Mouse (Mus musculus) cerebellum, adult 11 months (tissue): ENCODE results near the gene Oxct2b.
"Not testable (repeated sequence)": the region's sequence is repeated elsewhere in the genome, so short reads cannot be mapped to it uniquely, and the experiment has no call there.

Source experiments
- DNase-seq: peaks from one replicate; pipeline ENCODE4 v3.0.0; 2022

Oxct2b gene

DNA sequence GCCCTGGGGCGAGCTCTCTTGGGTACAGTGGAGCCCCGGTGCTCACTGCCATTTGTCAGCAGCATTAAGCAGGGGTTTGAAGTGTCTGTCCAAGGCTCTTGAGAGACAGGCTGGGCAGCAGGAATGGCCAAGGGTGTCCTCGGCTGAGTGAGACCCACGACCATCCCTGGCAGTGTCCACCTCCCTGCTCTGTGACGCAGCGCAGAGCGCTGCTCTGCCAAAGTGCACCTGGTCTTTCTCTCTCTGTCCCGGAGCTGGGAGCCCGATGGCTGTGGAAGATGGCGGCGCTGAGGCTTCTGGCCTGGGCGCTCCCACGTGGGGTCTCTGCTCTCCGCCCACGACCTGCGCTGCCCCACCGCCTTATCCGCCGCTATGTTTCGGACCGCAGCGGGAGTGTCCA, at the start of gene Oxct2b:
Oxct2b (plus strand) TSS at position 256 of the 400 bp plus-strand sequence.
- no peak for DNase-seq

GRCm38 (mm10) chr4:123068646-123069045, 47.4 kb upstream of the Oxct2b start:
- no peak for DNase-seq

DNA sequence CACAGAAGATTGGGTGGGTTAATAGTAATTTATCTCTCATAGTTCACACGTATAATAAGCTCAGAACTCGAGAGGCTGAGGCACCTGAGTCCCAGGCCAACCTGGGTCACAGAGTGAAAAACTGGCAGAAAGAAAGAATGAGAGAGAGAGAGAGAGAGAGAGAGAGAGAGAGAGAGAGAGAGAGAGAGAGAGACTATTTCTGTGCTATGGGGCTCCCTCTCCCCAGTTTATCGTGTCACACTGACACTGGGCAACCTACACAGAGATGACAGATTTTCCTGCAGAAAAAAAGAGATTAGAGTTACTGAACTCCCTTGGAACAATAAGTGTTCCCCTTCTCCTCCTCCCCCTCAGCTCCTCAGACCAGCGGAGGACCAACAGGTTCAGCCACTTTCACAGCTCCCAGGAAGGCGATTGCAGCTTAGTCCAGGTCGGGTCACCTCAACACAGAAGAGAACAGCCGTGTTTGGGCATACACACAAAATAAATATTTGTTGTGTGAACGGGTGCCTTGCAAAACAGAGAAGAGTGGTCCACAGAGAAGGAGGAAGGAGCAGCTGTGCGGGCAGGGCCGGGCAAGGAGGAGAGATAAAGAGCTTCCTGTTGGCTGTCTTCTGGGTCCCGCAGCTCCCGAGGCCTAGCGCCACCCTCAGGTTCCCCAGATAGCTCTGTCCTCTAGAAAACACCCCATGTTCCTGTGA, 44.6 kb upstream of the Oxct2b start:
- no peak for DNase-seq

- DNase-seq = no peak
Measured at GRCm38 (mm10) chr4:123076928-123077327, 39.1 kb upstream of the Oxct2b start.

GRCm38 (mm10) chr4:123078231-123078630, 37.8 kb upstream of the Oxct2b start:
- DNase-seq = no peak

DNA sequence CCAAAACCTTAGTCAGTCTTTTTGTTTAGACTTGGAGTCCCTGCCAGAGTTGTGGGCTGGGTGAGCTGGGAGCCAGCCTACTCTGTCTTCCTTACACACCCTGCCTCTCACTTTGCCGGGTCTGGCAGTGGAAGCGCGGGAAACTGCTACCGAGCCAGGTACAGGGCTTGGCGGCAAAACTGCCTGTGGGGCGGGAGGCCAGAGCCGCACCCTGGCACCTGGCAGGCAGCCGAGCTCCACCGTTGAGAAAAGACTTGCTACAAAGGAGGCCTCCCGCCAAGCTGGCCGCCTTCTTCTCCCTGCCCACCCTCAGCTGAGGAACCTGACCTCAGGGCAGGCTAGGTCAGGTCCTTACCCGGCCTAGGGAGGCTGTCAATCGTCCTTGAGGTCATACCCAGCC, 35.3 kb upstream of the Oxct2b start:
- no peak for DNase-seq

DNA sequence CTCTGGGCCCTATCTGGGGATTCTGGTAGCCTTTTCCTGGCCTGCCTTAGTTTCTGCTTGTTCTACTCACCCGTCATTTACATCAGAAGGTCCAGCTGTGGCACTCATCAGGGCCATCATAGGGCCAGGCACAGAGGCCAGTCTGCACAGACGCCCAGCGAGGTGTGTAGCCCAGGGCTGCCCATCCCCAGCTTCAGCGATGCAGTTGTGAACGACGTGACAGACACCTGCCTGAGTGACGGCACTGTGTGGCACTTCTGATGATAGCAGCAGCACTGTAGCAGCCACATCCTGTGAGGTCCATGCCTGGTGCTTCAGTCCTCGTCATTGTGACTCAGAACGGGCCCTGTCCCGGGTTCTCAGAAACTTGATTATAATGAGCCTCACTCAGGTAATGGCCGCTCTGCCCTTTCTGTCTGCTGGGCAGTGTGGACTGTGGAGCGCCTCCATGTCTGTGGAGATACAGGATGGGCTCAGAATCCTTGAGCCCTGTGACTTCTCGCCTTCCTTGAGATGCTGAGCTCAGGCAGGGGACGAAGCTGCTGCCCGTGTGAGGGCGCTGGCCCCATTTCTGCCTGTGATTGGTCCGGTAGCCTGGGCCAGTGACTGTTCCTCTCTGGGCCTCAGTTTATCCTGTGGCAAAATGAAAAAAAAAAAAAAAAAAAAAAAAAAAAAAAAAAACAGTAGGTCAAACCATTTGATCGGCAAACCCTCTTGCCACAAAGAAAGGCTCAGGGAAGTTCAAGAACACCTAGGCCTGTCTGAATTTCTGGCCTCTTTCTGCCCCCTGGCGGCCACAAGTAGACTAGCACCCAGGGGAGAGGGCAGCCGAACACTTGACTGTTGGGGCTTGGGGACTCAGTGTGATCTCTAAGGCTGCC, 33.5 kb upstream of the Oxct2b start:
- DNase-seq = peak; percentile 61

GRCm38 (mm10) chr4:123083323-123083902, 32.7 kb upstream of the Oxct2b start:
- DNase-seq = no peak

- no peak for DNase-seq
Measured at GRCm38 (mm10) chr4:123085290-123085689, 30.8 kb upstream of the Oxct2b start.

- DNase-seq = no peak
Measured at GRCm38 (mm10) chr4:123086381-123086780, 29.7 kb upstream of the Oxct2b start.

GRCm38 (mm10) chr4:123092621-123093020, 23.4 kb upstream of the Oxct2b start:
- no peak for DNase-seq

GRCm38 (mm10) chr4:123093064-123093776, 22.8 kb upstream of the Oxct2b start:
- DNase-seq = no peak

DNA sequence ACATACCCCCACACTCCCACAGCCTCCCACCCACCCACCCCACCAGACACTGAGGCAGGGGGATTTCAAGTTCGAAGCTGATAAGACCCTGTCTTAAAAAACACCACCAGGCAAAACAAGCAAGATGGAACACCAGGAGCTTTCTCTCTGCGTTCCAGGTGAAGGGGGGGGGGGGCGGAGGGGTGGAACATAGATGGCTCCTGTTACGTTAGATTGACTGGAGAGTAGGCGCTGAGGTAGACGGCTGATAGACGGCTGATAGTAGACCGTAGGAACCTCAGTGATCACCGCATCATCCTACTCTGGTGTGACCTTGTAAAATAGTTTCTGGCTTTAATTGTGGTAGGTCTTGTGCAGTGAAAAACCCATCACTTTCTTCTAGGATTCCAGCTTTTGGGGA, 22.2 kb upstream of the Oxct2b start:
- no peak for DNase-seq

GRCm38 (mm10) chr4:123104651-123105450, 11.2 kb upstream of the Oxct2b start, which contains the start of gene Bmp8b:
Bmp8b (plus strand) TSS chr4:123105165.
- DNase-seq = no peak

DNA sequence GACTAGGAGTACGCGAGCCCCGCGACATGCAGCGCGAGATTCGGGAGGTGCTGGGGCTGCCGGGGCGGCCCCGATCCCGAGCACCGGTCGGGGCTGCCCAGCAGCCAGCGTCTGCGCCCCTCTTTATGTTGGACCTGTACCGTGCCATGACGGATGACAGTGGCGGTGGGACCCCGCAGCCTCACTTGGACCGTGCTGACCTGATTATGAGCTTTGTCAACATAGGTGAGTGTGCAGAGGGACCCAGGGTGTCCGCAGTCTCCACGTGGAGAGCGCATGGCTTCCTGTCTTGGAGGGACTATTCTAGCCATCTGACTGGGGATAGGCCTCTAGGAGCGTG, 10.6 kb upstream of the Oxct2b start:
- no peak for DNase-seq

DNA sequence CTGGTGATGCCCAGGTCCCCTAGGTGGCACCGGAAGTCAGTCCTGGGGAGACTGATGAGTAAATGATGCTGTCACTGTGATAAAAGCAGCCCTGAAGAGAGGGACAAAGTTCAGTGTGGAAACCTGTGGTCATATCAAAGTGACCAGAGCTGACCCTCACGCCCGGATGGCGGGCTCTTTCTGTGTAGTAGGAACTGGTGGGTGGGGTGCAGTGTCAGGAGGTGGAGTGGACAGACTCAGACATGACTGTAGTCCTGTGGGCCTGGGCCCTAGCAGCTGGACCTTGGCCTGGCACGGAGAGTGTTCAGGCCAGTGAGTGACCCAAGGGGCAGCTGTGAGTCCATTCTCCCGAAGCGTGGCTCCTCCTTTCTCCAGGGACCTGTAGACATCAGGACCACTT, 10.1 kb upstream of the Oxct2b start:
- not testable (repeated sequence) for DNase-seq

GRCm38 (mm10) chr4:123106864-123107263, 9.2 kb upstream of the Oxct2b start:
- no peak for DNase-seq

GRCm38 (mm10) chr4:123108056-123108455, 8.0 kb upstream of the Oxct2b start:
- DNase-seq = no peak

- no peak for DNase-seq
Measured at GRCm38 (mm10) chr4:123110751-123111150, 5.3 kb upstream of the Oxct2b start.

- not testable (repeated sequence) for DNase-seq
Measured at GRCm38 (mm10) chr4:123111275-123111983, 4.6 kb upstream of the Oxct2b start.

- DNase-seq = no peak
Measured at GRCm38 (mm10) chr4:123112216-123112764, 3.8 kb upstream of the Oxct2b start.
